Mouse (Mus musculus) brain, embryonic 14.5 days (tissue): Measurements from ENCODE around the gene Six3.

Source experiments
- CTCF ChIP-seq: fragments of 200-500 bp; IDR thresholded peaks from 2 replicates; pipeline ENCODE4 v1.5.1; 2012; ENCODE audit warnings: inconsistent platforms, mild to moderate bottlenecking, moderate library complexity, borderline replicate concordance; ENCODE audit not compliant: insufficient read depth, insufficient read length; ENCODE audit errors: extremely low read depth
- POLR2A ChIP-seq: fragments of 200-500 bp; IDR thresholded peaks from 2 replicates; pipeline ENCODE4 v1.6.1; 2012; ENCODE audit warnings: mild to moderate bottlenecking, inconsistent platforms, borderline replicate concordance; ENCODE audit not compliant: poor library complexity, insufficient read depth, insufficient read length, severe bottlenecking; ENCODE audit errors: extremely low read depth

DNA sequence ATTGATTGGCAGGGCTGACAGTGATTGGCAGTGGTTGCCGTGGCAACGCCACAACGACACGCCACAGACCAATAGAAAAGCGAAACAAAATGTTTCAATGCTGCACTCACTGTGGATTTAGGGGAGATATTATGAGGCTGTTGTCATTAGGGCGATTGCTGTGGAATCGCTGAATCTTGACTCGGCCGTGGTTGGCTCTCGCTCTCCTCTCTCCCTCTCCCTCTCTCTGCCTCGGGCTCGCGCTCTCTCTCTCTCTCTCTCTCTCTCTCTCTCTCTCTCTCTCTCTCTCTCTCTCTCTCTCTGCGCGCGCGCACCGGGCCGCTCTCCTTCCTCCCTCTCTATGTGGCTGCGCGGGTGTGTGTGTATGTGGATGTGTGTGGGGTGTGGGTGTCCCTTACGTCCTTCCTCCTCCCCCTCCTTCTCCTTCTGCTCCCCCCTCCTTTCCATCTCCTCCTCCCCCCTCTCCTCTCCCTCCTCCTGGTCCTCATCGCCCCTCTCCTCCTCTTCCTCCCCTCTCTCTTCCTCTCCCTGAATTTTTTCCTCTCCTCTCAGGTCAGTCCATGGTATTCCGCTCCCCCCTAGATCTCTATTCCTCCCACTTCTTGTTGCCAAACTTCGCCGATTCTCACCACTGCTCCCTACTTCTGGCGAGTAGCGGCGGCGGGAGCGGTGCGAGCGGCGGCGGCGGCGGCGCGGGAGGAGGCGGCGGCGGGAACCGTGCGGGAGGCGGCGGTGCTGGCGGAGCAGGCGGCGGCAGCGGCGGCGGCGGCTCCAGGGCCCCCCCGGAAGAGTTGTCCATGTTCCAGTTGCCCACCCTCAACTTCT lies 7.5 kb downstream of the Six3 start:
- no peak for TF ChIP-seq CTCF
- no peak for TF ChIP-seq POLR2A
